Mouse (Mus musculus) monocyte, adult 5-6 weeks (primary cell): ENCODE results near the gene Pacsin2. TPM values are rescaled to one million over a fixed set of nuclear protein-coding genes. Genes with fewer than 3 reads are reported as not detected.

Experiments
- ATAC-seq: fragments of 153-309, 156-312 bp; replicated peaks from 2 replicates; pipeline ENCODE4 v1.8.0; 2017; ENCODE audit warnings: mild to moderate bottlenecking; ENCODE audit not compliant: low TSS enrichment, insufficient number of reproducible peaks, severe bottlenecking, poor library complexity, low FRiP score
- total RNA-seq: library from RNA; stranded (forward); fragments of 200-1000, 200-491, 200-594 nt; gene quantifications from 3 replicates; pipeline ENCODE4 v1.2.3, GENCODE M21; 2017

Pacsin2 gene
- total RNA-seq, 1 experiment from 2014 or later: 92.8 TPM

GRCm38 (mm10) chr15:83455637-83456036, 8.8 kb downstream of the Pacsin2 start:
- no peak for ATAC-seq

DNA sequence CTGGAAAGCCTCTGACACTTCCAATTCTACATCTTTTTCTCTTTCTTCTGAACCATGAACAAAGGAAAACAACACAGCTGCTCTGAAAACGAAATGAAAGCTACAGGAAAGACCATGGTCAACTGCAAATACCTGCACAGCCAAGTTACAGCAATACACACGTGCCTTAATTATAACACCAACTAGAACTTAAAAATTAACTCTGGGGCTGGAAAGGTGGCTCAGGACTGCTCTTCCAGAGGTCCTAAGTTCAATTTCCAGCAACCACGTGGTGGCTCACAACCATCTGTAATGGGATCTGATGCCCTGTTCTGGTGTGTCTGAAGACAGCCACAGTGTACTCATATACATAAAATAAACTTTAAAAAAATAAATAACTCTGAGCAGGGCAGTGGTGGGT, 9.4 kb downstream of the Pacsin2 start:
- ATAC-seq: no peak

- ATAC-seq: no peak
These were observed 10.0 kb downstream of the Pacsin2 start for GRCm38 (mm10) chr15:83454419-83454818.

DNA sequence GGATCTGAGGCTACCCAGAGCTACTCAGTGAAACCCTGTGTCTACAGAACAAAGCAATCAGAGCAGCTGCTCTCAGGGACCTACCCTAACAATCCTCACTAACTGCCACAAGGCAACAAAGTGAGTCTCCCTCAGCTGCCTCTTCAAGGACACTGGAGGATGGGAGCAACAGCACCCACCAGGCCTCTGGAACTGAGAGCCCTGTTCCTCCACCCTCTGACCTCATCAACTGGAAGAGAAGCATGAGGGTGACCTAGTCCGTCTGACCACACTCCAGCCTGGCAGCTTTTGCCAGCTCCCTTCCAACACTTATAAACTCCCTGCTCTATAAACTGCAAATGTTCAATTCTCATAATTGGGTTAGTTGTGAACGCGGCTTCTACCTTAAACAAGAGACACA, 10.5 kb downstream of the Pacsin2 start:
- no peak for ATAC-seq

GRCm38 (mm10) chr15:83452219-83452760, 12.1 kb downstream of the Pacsin2 start:
- no peak for ATAC-seq

DNA sequence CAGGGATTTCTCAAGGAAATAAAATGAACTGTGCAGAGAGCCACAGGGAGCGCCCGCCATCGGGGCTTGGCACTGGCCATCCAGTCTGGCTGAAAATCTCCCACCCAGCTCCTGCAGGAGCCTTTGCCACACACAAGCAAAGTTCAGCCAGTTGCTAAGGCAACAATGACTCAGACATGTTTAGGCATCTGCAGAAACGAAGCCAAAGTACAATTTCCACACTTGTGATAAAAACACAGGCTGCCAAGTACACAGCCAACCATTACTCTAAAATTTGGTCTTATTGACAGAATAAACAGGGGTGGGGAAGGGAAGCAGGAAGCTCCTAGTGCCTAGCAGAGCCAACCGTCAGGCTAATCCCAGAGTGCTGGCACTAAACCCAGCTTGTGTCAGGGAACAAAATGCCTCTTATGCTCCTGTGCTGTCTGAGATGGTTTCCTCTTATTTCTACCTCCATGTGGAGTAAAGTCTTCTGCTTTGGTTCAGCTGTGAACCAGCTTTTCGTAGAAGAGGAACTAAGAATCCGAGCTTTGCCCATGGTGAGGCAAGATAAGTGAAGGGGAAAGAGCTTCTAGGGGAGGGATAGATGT, 12.7 kb downstream of the Pacsin2 start:
- peak; percentile 65 for ATAC-seq

GRCm38 (mm10) chr15:83450007-83450406, 14.4 kb downstream of the Pacsin2 start:
- no peak for ATAC-seq

- ATAC-seq: no peak
These were observed 15.8 kb downstream of the Pacsin2 start for GRCm38 (mm10) chr15:83448646-83449045.

DNA sequence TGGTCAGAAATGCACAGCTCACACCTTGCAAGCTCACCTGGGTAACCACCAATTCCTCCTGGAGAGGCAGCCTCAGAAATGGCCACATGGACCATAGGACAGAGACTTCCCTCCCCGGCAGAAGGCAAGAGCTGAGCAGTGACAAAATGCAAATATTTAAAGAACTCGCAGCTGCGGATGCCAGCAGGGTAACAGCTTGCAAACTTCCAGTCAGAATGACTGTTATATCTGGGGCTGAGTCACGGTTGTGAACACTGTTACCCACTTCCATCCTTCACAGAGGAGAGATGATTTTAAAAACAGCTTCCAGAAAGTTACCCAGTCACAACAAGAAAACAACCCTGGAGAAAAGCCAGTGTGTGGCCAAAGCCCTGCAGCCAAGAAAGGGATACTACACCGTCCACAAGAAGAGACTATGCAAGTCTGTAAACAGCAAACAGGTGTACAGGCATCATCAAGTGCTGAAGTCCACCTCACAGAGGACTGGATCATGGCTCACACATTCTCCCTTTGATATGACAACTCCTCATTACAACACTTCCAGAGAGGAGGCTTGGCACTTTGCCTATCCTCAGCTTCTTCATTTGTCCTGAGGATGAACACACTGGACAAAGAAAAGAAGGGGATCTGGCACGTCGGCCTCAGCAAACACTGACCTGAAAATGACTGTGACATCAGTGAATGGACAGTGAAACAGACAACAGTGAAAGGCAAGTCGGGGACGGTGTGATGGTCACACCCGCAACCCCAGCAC, 16.4 kb downstream of the Pacsin2 start:
- no peak for ATAC-seq

GRCm38 (mm10) chr15:83445908-83446307, 18.5 kb downstream of the Pacsin2 start:
- ATAC-seq: no peak

DNA sequence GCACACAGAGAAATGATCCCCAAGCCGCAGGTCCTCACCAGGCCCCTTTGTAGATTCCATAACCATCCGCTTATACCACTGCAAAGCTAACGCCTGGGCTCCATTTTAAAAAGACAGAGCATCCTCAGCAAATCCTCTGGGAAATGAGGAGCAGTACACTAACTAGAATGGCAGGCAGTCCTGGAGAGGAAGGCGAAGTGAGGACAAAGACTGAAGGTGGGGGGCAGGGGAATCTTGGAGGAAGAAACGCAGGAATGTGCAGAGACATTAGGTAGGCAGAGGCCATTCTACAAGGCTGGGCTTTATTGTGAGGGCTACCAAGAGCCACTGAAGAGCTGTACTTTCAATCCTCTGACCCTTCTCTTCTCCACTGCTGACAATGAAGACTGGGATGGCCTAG, 19.0 kb downstream of the Pacsin2 start:
- no peak for ATAC-seq

GRCm38 (mm10) chr15:83444425-83444824, 20.0 kb downstream of the Pacsin2 start:
- no peak for ATAC-seq

- peak; percentile 72 for ATAC-seq
These were observed 21.8 kb downstream of the Pacsin2 start for GRCm38 (mm10) chr15:83442495-83443037.

- no peak for ATAC-seq
These were observed 23.7 kb downstream of the Pacsin2 start for GRCm38 (mm10) chr15:83440726-83441125.

DNA sequence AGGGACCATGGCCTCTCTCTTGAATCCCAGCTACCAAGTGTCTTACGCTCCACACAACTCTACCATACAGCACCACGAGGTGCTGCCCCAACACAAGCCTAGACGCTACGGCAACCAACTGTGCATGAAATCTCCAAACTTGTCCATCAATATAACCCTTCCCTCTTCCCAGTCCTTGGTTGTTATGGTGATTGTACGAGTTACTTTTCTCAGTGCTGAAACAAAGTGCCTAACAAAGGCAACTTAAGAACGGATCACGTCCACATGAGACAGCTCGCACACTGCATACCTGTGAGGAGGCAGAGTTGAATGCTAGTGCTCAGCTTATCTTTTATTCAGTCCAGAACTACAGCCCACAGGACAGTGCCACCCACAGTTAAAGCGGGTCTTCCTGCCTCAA, 27.9 kb downstream of the Pacsin2 start:
- no peak for ATAC-seq

DNA sequence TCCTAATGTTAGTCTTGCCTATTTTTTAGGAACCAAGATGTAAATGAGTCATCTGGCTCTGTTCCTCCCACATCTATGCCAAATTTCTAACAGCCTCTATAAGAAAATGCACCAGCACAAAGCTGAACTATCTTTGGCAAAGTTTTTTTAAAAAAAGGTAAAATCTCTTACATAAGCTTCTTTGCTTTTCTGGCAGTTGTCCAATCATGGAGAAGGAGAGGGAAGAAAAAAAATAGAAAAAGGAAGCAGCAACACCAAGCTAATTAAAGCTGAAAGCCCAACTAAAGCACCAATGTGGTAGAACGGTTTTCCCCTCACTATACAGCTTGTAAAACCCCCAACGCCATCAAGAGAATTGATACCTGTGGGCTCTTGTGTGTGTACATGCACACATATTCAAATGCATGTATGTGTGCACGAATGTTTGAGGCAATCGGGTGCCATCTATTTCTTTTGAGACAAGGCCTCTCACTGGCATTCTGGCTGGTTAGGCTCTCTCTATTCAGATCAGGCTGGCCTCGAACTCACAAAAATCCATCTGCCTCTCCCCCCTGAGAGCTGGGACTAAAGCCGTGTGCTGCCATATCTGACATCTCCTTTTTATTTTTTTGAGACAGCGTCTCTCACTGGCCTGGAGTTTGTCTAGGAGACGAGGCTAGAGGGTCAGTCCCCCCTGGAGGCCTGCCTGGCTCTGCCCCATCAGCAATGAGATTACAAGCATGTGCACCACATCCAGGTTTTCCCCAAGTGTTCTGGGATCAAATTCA, 28.9 kb downstream of the Pacsin2 start:
- no peak for ATAC-seq

DNA sequence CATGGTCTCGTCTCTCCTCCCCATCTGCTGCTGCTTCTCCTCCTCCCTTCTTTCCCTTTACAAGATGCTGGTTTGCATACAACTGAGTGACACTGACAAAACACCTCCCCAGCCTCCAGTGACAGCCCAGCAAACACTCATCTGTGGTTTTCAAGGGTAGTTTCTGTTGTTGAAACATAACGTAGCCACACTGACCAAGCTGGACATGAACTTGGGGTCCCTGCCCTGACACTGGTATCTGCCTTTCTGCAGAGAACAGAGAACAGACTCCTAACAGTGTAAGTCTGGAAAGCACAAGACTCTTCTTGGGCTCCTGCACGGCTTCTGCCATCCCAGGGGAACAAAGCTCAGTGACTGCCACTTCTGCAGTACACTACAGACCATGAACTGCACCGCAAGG, 29.7 kb downstream of the Pacsin2 start:
- no peak for ATAC-seq

DNA sequence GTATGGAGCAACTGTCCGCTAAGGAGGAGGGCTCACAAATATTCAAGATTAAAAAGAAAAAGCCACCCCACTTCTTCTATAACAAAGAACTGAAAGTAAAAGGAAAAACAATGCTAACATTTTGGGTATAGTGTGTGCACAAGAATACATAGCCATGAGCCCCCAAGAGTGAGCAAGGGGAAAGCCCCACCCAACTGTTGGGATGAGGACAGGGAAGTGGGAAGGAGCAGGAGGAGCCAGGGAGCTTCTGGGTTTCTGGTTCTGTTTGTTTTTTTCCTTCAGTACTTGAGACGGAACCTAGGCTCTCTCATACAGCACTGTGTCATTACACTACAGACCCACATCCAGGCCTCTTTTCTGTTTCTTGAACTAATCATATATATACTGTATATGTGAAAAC, 31.1 kb downstream of the Pacsin2 start:
- ATAC-seq: no peak
